Mouse (Mus musculus) gastrocnemius, postnatal 14 days (tissue): ENCODE results near the gene Sept3. TPM values are rescaled to one million over a fixed set of nuclear protein-coding genes. Genes with fewer than 3 reads are reported as not detected.

Experiments
- DNase-seq: peaks from one replicate; pipeline ENCODE4 v3.0.0; 2021; ENCODE audit warnings: mixed read lengths
- intact Hi-C: fragments of 180-260 bp; cut with DNase I; formaldehyde crosslinking; loops from one replicate; pipeline ENCODE4 v1.15.1; 2025; ENCODE audit warnings: low total_unique reads
- total RNA-seq, 2 experiments: library from RNA; stranded (reverse); gene quantifications; 2 replicates each; pipeline ENCODE4 v1.2.3; 2021

Sept3 gene
- total RNA-seq, 2 experiments from 2014 or later, result 0.71 to 1.4 TPM

DNA sequence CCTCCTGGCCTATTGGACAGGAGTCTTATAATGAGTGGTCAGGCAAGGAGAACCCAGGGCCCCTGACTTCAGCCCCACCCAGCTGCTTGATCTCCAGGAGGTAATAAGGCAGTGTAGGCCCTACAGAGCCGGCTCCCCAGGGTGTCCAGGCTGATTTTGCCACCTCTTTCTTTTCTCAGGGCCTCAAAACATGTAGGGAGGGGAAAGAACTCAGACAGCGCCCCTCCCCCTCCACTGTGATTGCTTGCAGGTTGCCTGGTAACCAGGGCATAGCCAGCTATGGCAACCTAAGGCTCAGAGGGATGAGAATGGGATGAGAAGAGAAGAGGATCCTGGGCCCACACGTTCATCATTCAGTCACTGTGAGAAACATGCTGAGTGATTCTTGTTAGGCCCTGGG, 6.5 kb upstream of the Sept3 start:
- no peak for DNase-seq
- intact Hi-C loops, result no loop called here

DNA sequence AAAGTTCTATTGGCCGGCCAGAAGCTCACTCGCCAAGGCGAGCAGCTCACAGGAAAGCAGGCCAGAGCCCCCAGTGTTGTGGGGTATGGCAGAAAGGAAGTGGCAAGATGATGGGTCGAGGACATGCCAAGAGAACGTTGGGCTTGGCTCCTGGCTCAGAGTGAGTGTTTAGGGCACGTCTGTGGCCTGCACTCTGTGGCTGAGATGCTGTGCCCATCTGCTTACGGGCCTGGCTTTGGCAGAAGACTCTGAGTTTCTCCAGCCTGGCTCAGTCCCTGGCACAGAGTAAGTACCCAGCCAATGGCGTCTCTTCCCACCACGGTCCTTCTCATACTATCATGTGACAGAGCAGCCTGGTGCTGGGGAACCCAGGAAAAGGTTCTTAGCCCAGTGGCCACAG, 5.9 kb upstream of the Sept3 start:
- intact Hi-C loops, result no loop called here
- DNase-seq, result no peak

DNA sequence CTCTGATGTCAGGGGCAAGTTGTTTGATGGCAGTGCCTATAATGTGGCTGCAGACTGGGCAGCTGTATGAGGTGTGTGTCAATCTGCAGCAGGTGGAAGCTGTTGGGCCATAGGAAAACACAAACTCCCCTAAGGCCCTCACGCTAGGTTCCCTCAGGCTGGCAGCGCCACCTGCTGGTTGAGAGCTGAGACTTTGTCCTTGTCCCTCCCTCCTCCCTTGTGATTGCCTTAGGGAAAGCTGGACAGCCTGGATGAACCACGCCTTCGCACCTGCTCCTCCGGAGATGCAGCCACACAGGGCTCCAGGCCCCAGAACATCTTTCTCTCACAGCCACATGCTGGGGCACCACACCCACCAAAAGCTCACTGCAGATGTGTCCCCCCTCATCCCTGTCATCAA, 3.5 kb upstream of the Sept3 start:
- intact Hi-C loops, result loop anchor here (5.0 kb wide), 1 partner anchor 146 kb away; no protein-coding TSS in a partner anchor
- peak; percentile 75 for DNase-seq

DNA sequence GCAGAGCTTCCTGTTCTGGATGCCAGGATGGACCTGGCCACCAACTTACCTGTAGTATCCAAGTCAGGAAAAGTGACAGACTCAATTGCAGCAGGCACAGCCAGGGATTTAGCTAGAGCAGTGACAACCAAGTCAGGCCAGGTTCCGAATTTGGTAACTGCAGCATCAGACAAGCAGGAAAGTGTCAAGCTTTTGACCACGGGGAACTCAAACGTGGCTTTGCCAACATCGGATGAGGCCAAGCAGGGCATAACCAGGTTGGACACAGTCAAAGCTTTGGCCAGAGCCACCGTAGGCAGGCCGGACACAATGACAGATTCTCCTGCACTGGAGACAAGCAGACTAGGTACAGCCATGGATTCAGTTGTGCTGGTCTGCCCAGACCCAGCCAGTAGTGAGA, 2.4 kb upstream of the Sept3 start:
- DNase-seq, result no peak
- intact Hi-C loops, result loop anchor here (5.0 kb wide), 1 partner anchor 145 kb away; no protein-coding TSS in a partner anchor

DNA sequence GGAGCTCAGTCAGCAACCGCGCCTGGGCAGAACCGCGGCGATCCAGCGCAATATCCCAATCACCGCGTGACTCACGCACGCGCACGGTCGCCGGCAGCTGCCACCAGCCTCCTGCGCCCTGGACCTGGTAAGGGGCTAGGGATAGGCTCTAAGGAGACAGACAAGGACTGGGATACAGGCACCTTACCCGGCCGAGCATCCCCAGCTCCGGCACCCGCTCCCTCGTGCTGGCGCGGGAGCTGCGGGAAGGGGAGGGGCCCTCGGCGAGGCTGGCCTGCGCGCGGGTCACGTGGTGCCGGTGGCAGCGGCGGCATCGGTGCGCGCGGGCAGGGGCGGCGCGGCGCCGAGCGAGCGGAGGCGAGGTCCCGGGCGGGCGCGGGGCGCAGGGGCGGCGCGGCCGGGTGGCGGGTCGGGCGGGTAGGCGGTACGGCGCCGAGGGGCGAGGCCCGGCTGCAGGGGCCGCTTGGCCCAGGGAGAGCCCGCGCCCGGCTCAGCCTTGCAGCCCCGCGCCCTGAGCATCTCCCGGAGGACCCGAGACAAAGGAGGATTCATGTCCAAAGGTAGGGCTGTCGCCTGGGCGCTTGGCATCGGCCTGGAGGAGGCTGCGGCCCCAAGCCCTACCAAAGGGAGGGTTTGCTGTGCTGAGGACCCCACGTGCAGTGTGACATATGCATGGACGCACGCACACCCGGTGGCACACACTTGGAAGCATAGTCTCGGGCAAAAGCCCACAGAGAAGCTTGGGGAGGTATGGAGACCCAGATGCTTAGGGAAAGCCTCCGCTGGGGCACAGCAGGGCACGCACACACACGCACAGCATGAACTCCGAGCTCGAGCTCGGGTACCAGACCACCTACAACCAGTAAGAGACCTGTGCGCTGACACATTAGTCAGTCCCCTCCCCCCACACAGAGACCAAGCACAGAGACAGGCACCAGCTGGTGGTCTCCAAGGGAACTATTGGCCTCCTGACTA, 521 bp downstream of the Sept3 start:
- intact Hi-C loops, result loop anchor here (5.0 kb wide), 1 partner anchor 142 kb away; no protein-coding TSS in a partner anchor
- no peak for DNase-seq

DNA sequence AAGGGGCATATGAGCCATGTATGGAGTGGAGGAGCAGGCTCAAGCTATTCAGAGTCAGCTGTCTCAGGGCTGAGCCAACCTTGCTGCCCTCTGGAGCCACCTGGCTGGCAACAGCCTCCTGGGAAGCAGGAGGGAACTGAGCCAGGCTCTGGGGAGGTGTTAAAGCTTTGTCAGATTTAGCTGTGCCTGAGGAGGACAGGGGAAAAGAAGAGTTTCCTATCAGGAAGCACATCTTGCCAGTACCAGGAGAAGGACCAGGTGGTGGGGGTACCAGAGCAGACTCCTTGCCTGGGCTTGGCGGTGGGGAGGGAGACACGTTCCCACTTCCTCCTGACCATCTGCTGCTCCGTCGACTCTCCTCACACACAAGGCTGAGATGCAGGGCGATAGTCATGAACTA, 2.9 kb downstream of the Sept3 start:
- intact Hi-C loops, result no loop called here
- DNase-seq, result no peak

DNA sequence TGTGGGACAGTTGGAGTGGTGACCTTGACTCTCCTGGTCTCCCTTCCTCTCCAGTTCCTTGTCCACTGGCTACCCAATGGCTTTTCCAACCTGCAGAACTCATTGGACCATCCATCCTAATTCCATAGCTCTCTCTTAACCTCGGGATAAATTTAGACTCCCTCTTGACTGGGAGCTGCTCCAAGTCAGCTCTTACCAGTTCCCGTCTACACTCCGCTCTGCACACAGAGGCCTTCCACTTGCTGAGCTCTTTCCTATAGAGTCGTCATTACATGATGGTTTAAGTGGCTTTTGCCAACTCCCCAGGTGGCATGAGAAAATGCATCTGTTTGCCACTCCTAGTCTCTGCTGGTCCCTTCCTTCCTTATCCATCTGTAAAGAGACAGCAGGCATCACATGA, 5.9 kb downstream of the Sept3 start:
- intact Hi-C loops, result no loop called here
- DNase-seq, result no peak

DNA sequence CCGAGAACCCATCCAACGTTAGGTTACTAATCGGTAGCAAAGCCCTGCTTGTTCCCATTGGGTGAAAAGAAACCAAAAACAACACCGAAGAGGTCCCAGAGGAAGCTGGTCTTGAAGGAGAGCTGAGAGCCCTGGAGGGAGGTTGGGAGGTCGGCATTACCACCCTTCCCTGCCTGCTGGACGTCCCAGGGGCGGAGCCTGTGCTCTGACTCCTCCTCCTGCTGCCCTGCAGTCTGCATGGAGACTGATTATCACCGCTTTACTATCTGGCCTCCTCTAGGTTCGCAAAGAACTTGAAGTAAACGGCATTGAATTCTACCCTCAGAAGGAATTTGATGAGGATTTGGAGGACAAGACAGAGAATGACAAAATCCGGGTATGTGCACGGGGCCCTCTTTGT, 11.5 kb downstream of the Sept3 start:
- DNase-seq, result no peak
- intact Hi-C loops, result no loop called here

DNA sequence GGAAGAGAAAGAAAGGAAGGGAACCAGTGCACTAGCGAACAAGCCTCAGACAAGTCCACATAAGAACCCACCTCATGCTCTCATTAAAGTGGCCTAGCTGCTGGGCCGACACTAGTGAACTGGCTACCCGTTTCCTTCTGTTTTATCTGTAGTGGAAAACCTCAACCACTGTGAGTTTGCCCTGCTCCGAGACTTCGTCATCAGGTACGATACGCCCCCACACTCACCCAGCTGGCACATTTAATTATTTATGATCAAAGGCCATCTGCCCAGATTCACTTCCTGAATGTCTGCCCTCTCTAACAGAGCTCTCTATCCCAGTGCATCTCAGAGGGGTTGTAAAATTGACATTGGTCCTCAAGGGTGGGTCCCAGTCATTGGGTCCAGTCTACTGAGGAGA, 15.6 kb downstream of the Sept3 start:
- no peak for DNase-seq
- intact Hi-C loops, result no loop called here

DNA sequence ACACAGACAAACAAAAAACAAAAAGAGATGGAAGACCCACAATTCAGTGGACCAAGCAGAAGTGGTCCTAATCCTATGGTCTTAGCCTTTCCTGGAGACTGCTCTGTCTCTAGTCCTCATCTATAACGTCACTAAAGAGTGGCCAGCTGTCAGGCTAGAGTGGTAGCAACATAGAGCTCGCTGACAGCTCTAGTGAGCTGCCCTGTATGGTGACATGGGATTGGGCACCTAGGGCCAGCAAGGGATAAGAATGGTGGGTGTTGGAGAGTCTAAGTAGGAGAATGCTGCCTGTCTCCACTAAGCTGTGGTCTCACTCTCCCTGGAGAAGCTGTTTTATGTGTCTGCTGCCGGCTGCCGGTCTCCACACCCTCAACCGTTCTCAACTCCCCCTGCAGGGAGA, 18.2 kb downstream of the Sept3 start:
- no peak for DNase-seq
- intact Hi-C loops, result no loop called here

DNA sequence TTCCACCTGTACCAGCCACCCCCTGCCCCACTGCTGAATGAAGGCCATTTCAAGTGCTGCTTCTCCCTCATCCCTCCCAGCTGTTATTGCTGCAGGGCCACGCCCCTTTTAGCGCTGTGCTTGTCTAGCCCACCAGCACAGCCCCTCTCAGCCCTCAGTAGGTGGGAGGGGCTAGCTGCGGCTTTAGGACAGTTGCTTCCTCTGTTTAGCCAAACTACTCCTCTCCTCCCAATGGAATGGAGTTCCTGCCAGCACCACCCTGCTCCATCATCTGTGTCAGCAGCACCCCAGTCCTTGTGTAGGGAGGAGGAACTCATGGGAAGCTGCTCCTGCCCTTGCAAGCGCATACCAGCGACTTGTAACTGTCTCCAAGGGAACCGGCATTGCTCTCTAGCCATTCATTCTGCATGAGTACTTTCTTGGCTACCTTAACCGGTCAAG, 18.6 kb downstream of the Sept3 start:
- DNase-seq, result no peak
- intact Hi-C loops, result no loop called here

DNA sequence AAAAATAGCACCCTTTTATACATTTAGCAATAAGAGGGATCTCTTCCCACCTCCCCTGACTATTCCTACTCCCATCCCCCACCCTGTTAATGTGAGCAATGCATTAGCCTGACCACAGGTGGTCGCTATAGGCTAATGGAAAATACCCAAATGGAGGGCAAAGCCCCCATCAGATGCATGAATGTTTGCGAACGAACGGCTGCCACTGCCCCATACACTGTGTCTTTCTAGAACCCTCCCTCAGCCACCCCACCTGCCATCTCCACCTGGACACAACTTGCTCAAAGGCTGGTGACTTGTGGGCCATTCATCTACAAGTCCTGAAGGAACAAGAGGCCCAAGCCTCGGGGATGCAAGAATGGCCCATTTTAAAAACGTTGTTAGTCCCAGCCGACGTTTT, 19.4 kb downstream of the Sept3 start:
- DNase-seq, result no peak

DNA sequence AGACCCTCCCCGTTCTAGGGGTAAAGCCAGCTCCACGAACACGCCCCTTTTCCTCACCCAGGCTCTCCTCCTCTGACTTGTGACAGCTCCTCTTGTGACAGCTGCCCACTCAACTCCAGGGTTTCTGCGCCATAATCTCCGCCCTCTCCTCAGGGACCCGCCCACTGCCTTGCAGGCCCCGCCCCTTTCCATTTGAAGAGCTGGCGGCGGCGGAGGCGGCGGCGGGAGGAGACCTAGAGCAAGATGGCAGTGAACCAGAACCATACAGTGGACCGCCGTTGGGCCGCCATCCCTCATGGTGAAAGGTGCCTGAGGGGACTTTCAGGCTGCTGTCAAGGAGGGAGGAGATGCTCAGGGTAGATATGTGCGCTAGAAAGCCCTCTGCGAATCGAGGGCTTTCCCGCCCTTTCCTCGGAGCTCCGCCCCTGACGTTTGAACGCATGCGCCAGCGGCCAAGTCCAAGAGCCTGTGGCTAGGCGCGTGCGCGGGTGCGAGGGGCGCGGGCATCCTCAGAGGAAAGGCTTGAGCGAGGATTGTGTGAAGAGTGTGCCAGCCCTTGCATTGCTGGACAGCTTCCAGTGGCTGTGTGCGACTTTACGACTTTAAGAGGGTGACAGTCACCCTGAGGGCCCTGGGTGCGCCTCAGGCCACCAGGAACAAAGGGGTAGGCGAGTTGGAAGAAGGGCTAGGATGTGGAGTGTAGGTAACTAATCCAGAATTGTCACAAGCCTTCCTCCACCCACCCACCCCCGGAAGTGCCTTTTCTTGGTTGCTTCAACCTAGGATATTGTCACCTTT, 24.3 kb downstream of the Sept3 start, which contains the start of gene Wbp2nl:
Gene Wbp2nl, plus strand, starts transcription at position 191 of the 798 bp plus-strand sequence.
- intact Hi-C loops, result no loop called here
- DNase-seq, result no peak

More for the DNA sequence above, 19.4 kb downstream of the Sept3 start:
- intact Hi-C loops, result no loop called here

DNA sequence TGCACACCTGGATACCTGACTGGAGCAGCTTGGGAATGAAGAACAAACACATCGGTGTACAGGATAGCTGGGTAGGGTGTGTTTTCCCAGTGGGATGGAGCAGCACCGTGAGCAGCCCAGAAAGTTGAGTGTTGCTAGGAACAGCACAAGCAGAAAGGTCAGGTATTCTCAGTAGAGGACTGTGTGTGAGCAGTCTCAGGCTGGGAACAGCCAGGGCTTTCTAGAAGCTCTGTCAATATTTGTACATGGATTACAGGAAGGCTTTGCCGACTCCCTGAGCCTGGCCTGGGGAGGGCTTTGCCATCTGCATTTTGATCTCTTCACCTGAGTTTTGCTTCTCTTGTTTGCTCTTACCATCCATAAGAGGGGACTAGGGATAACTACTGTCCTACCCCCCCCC, 32.4 kb downstream of the Sept3 start:
- DNase-seq, result no peak
- intact Hi-C loops, result no loop called here

DNA sequence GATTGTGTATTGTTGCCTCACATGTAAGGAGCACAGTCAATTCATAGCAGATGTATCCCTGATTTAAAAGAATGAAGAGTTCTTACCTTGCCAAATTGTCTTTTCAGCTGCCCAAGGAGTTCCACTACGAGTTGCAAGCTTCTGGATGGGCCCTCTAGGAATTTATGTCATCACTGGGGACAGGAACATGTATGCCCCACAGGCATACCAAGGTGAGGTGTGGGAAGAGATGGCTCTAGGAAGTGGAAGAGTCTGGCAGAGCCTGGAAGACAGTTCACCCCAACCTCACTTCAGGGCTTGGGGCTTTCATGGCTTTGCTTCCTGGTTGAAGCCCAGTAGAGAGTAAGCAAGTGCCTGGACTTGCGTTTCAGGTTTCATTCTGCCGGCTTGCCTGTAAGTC, 33.7 kb downstream of the Sept3 start:
- intact Hi-C loops, result no loop called here

DNA sequence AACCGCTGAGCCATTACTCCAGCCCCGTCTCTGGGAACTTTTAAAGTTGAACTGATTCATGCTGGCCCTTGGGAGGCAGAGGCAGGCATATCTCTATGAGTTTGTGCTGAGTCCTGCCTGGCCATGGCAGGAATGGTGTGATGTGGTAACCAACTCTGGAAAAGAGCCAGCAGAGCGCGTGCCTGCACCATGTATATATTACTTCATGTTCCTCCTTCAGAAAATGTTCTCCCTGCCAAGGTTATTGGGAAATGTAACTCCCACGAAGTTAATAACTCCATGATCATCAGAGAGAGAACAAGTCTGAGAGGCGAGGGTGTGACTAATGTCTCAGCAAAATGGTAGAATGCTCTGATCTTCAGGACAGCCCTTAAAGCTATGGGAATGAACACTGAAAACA, 43.1 kb downstream of the Sept3 start:
- no peak for DNase-seq
- intact Hi-C loops, result no loop called here

More for the DNA sequence above, 33.7 kb downstream of the Sept3 start:
- DNase-seq, result no peak

DNA sequence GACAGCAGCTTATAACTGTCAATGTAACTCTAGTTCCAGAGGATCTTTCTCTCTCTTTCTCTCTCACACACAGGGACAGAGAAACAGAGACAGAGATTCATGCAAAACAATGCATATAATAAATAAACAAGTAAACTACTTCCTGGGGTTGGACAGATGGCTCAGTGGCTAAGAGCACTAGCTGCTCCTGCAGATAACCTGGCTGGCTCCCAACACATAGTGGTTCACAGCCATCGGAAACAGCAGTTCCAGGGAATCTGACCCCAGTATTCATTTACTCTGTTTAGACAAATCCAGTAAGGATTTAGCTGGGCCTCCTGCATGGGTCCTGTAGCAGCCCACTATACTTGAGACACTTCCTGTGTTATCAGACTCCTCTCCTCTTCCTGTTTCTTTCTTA, 44.9 kb downstream of the Sept3 start:
- intact Hi-C loops, result no loop called here
- DNase-seq, result no peak

DNA sequence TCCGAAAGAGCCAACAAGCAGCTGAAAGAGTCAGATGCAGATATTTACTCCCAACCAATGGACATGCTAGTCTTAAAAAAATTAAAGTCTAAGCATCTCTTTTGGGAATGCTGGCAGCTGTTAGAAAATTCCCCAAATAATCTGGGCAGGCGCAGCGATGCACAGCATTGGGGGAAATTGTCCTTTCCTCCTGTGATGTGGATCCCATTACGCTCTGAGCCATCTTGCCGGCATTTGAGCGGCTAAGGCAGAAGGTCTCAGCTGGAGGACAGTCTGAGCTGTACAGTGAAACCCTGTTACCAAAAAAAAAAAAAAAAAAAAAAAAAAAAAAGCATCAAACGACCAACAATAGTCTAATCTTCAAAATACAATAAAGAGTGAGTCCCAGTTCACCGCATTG, 47.5 kb downstream of the Sept3 start:
- intact Hi-C loops, result no loop called here
- DNase-seq, result no peak

DNA sequence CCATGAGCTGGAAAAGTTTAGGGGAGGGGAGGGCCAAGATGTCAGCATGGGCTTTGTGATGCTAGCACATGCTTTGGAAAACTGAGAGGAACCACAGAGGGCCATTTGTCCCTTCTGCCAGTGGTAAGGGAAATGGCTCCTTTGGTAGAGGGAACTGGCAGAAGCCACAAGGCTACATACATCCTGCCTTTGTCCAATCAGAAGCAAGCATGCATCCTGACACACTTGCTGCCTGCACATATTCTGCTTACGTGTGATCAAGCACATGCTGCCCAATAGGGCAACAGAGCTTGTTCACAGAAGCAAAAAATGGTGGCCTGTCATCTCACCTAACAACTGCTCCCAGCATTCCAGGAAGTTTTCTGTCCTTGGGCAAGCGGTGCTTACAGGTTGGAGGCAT, 50.7 kb downstream of the Sept3 start:
- no peak for DNase-seq
- intact Hi-C loops, result no loop called here

DNA sequence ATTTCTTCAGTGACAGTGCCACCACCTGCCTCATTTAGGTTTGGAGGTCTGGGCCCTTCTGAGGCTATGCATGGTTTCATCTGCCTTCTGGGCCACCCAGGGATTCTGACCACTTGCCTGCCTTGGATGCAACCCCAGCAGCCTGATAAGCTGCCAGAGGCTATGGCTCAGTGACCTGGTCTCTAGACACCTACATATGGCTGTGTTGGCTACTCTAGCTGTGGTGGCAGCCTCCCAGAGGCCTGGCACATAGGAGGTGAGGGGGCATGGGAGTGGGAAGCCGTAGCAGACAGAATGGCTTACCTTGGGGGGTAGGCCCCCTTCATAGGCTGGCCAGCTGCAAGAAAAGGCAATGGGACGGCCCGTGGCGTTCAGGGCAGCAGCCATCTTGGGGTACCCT, 60.5 kb downstream of the Sept3 start:
- intact Hi-C loops, result no loop called here
- DNase-seq, result no peak
